Mouse (Mus musculus) kidney, adult 2 months (tissue): ENCODE data around the gene Fam13c. TPM values are rescaled to one million over a fixed set of nuclear protein-coding genes. Genes with fewer than 3 reads are reported as not detected.

Experiments used
- DNase-seq: peaks from one replicate; pipeline ENCODE4 v3.0.0; 2021
- H3K27ac ChIP-seq: fragments of 200-500 bp; 2 replicates; pipeline ENCODE4 v1.5.1; 2012; ENCODE audit warnings: low read depth, low read length, control low read depth, inconsistent platforms; ENCODE audit not compliant: insufficient read depth
- H3K27me3 ChIP-seq: fragments of 200-500 bp; replicated peaks from 2 replicates; pipeline ENCODE4 v1.6.1; 2012; ENCODE audit warnings: mild to moderate bottlenecking, moderate library complexity, low read length, inconsistent platforms; ENCODE audit not compliant: control insufficient read depth, insufficient read depth
- H3K36me3 ChIP-seq: fragments of 200-500 bp; 2 replicates; pipeline ENCODE4 v1.6.1; 2012; ENCODE audit warnings: mild to moderate bottlenecking, moderate library complexity, low read length, inconsistent platforms; ENCODE audit not compliant: control insufficient read depth, insufficient read depth
- H3K4me1 ChIP-seq: fragments of 200-500 bp; 2 replicates; pipeline ENCODE4 v1.6.1; 2011; ENCODE audit warnings: low read length; ENCODE audit not compliant: control insufficient read depth, insufficient read depth
- H3K4me3 ChIP-seq: fragments of 200-500 bp; 2 replicates; pipeline ENCODE4 v1.5.1; 2011; ENCODE audit warnings: mild to moderate bottlenecking, low read depth, low read length, control low read depth; ENCODE audit not compliant: insufficient read depth
- CTCF ChIP-seq: fragments of 200-500 bp; conservative IDR thresholded peaks from 2 replicates; pipeline ENCODE4 v1.5.1; 2011; ENCODE audit warnings: low read depth, mild to moderate bottlenecking, control low read depth, low read length, moderate library complexity, mixed read lengths; ENCODE audit not compliant: insufficient read depth, insufficient read length
- POLR2A ChIP-seq: fragments of 200-500 bp; IDR thresholded peaks from one replicate; pipeline ENCODE4 v1.6.1; 2011; ENCODE audit warnings: low read depth, low read length, control low read depth
- WGBS: fragments of 180-500 bp; shearing (Covaris S2); methylation state at CpG from one replicate; pipeline ENCODE4 v1.1.7; 2018; 5-methylcytosine and 5-hydroxymethylcytosine counted together
- polyA plus RNA-seq: library from polyadenylated mRNA; depleted of rRNA; stranded (reverse); fragments of >200 nt; gene quantifications from 2 replicates; pipeline ENCODE4 v1.2.3, GENCODE M21; 2012; rRNA removed

The Fam13c gene
- polyA plus RNA-seq = 1.1 and 1.5 TPM in 2 replicates

- TF ChIP-seq POLR2A (no peak), CTCF (no peak)
- peak within 1 kb of the TSS; percentile 49 for H3K27ac ChIP-seq
- no peaks in the 10 kb centered on the region; the same call in 1 of the 2 replicates for H3K4me1 ChIP-seq
- no peaks in the 10 kb centered on the region for H3K27me3 ChIP-seq
- peak; percentile 18 for DNase-seq
- H3K4me3 ChIP-seq = peak within 1 kb of the TSS; percentile 83
- WGBS = 27% methylated on average over 24 of the region's 24 CpGs
- H3K36me3 ChIP-seq = no peaks in the 10 kb centered on the region
Observed at GRCm38 (mm10) chr10:70439676-70440521, at the start of gene Fam13c. Fam13c (plus strand) TSS chr10:70440481.

GRCm38 (mm10) chr10:70395900-70396299 lies 44.4 kb upstream of the Fam13c start:
- Histone ChIP-seq H3K4me1 (no peaks in the 10 kb centered on the region), H3K36me3 (no peaks in the 10 kb centered on the region), H3K27me3 (no peaks in the 10 kb centered on the region), H3K27ac (no peak overlapping the region), H3K4me3 (no peak overlapping the region)
- TF ChIP-seq POLR2A (no peak), CTCF (no peak)
- DNase-seq = no peak
- WGBS = 86% methylated on average over 5 of the region's 5 CpGs

- TF ChIP-seq CTCF (no peak), POLR2A (no peak)
- Histone ChIP-seq H3K27me3 (no peaks in the 10 kb centered on the region), H3K4me1 (no peaks in the 10 kb centered on the region), H3K4me3 (no peak overlapping the region), H3K27ac (no peak overlapping the region), H3K36me3 (no peaks in the 10 kb centered on the region)
- DNase-seq = no peak
- 96% methylated on average over 6 of the region's 6 CpGs for WGBS
Observed at GRCm38 (mm10) chr10:70398224-70398623, 42.1 kb upstream of the Fam13c start.

- 50% methylated on average over 4 of the region's 4 CpGs for WGBS
Observed at GRCm38 (mm10) chr10:70402006-70402405, 38.3 kb upstream of the Fam13c start.

DNA sequence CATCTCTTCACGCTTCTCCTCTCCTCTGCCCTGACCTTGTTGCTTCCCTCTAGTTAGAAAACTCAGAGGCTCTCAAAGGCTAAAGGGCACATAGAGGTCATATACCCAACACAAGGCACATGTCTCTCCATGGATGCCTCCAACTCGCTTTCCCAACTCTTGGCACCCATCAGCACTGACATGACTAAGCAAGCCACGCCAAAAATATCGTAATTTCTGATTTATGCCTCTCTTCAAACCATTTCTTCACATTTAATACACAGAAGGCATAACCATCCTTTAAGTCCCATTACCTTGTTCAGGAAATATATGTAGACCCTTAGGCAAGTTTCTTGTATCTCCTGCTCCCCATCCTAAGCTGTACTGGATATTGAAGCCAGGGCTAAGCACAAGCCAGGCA lies 37.6 kb upstream of the Fam13c start:
- H3K4me3 ChIP-seq = no peak overlapping the region

More at GRCm38 (mm10) chr10:70402006-70402405, 38.3 kb upstream of the Fam13c start:
- Histone ChIP-seq H3K4me1 (no peaks in the 10 kb centered on the region), H3K27me3 (no peaks in the 10 kb centered on the region), H3K27ac (no peak overlapping the region), H3K4me3 (no peak overlapping the region), H3K36me3 (no peaks in the 10 kb centered on the region)
- no peak for DNase-seq
- TF ChIP-seq POLR2A (no peak), CTCF (no peak)

GRCm38 (mm10) chr10:70417811-70418486 lies 22.3 kb upstream of the Fam13c start:
- Histone ChIP-seq H3K27me3 (no peaks in the 10 kb centered on the region), H3K4me1 (no peaks in the 10 kb centered on the region; the same call in 1 of the 2 replicates), H3K27ac (peak overlapping the region; percentile 78), H3K4me3 (no peak overlapping the region), H3K36me3 (no peaks in the 10 kb centered on the region)
- TF ChIP-seq POLR2A (no peak), CTCF (no peak)
- 46% methylated on average over 6 of the region's 6 CpGs for WGBS
- peak; percentile 70 for DNase-seq

More for the DNA sequence above, 37.6 kb upstream of the Fam13c start:
- H3K36me3 ChIP-seq = no peaks in the 10 kb centered on the region
- TF ChIP-seq POLR2A = no peak
- no peak for DNase-seq
- no peak overlapping the region for H3K27ac ChIP-seq
- H3K27me3 ChIP-seq = no peaks in the 10 kb centered on the region
- 79% methylated on average over 4 of the region's 4 CpGs for WGBS
- H3K4me1 ChIP-seq = no peaks in the 10 kb centered on the region
